Mouse (Mus musculus): ENCODE measurements around the gene Bicd2. TPM values are rescaled to one million over a fixed set of nuclear protein-coding genes. Genes with fewer than 3 reads are reported as not detected.

The Bicd2 gene
- polyA plus RNA-seq, 1 experiment from 2014 or later = 36.7 TPM

GRCm38 (mm10) chr13:49436170-49436569 lies 94.8 kb downstream of the Bicd2 start:
- DNase-seq = no peak

More at GRCm38 (mm10) chr13:49436170-49436569, 94.8 kb downstream of the Bicd2 start:
- H3K4me1 ChIP-seq (ENCODE audit: insufficient read depth) = no peaks in the 10 kb centered on the region
- H3K27me3 ChIP-seq (ENCODE audit: insufficient read depth, low read length) = no peaks in the 10 kb centered on the region
- no peaks in the 10 kb centered on the region for H3K9me3 ChIP-seq (ENCODE audit: low read depth, low read length)
- no peak for TF ChIP-seq CTCF (IDR thresholded peaks at IDR 0.05; ENCODE audit: low read depth)
- H3K27ac ChIP-seq (ENCODE audit: low read depth) = no peak overlapping the region
- H3K4me3 ChIP-seq (ENCODE audit: low read depth, low read length) = no peak overlapping the region
- H3K9ac ChIP-seq = no peak overlapping the region
- no peak for ATAC-seq (ENCODE audit: insufficient read depth)
- WGBS = 71% methylated on average over 4 of the region's 4 CpGs
- H3K4me2 ChIP-seq = no peak overlapping the region
- peaks cover 53% of the 10 kb centered on the region for H3K36me3 ChIP-seq (ENCODE audit: insufficient read depth)

Other genes with a start within 250 kb of the Bicd2 start
- 1.5 and 1.8 TPM in 2 replicates for gene Wnk2, start 193.6 kb upstream of the Bicd2 start, polyA plus RNA-seq (2014; fragmentation: Nextera tagmentation; extraction: Ambion mirVana)
- gene Ninj1, start 154.1 kb upstream of the Bicd2 start, polyA plus RNA-seq (2014; fragmentation: Nextera tagmentation; extraction: Ambion mirVana) = 39.4 and 44.2 TPM in 2 replicates
- 46.8 and 47.9 TPM in 2 replicates for gene Card19, start 125.5 kb upstream of the Bicd2 start, polyA plus RNA-seq (2014; fragmentation: Nextera tagmentation; extraction: Ambion mirVana)
- gene Susd3, start 92.9 kb upstream of the Bicd2 start, polyA plus RNA-seq (2014; fragmentation: Nextera tagmentation; extraction: Ambion mirVana) = 1.7 and 3.3 TPM in 2 replicates
- gene Fgd3, start 21.3 kb upstream of the Bicd2 start, polyA plus RNA-seq (2014; fragmentation: Nextera tagmentation; extraction: Ambion mirVana) = 0.34 and 0.42 TPM in 2 replicates
- 16.1 and 19.5 TPM in 2 replicates for gene Ippk, start 79.7 kb downstream of the Bicd2 start, polyA plus RNA-seq (2014; fragmentation: Nextera tagmentation; extraction: Ambion mirVana)
- gene Tes3-ps, start 151.7 kb downstream of the Bicd2 start, polyA plus RNA-seq (2014; fragmentation: Nextera tagmentation; extraction: Ambion mirVana) = 1.3 and 1.4 TPM in 2 replicates
- 0.66 and 0.74 TPM in 2 replicates for gene Ecm2, start 163.2 kb downstream of the Bicd2 start, polyA plus RNA-seq (2014; fragmentation: Nextera tagmentation; extraction: Ambion mirVana)
- 12.8 and 15.0 TPM in 2 replicates for gene Aspn, start 202.9 kb downstream of the Bicd2 start, polyA plus RNA-seq (2014; fragmentation: Nextera tagmentation; extraction: Ambion mirVana)
- gene Omd, start 240.9 kb downstream of the Bicd2 start, polyA plus RNA-seq (2014; fragmentation: Nextera tagmentation; extraction: Ambion mirVana) = 1.0 and 1.5 TPM in 2 replicates

Data from lung, embryonic 14.5 days (tissue).